Mouse (Mus musculus) kidney, adult 9 months (tissue): Measurements from ENCODE around the gene Hmga1.

Experiments used
- DNase-seq: peaks from one replicate; pipeline ENCODE4 v3.0.0; 2022

Gene Hmga1

DNA sequence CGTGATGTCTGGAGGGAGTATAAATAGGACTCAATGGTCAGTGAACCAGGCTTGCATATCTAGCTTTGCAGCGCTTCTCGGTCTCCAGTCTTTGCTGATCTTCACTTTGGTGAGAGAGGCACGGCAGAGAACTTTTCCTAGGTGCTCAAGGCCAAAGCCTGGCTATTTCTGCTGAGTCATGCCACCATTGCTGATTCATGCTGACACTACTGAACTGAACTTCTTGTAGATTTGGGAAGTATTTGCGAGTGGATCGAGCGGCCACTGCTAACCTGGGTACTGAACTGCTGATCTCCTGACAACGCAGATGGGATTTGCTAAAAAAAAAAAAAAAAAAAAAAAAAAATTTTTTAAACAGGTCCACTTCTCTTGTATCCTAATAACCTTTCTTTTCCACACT lies 24.2 kb upstream of the Hmga1 start:
- no peak for DNase-seq

GRCm38 (mm10) chr17:27533354-27533753 lies 22.9 kb upstream of the Hmga1 start:
- no peak for DNase-seq

DNA sequence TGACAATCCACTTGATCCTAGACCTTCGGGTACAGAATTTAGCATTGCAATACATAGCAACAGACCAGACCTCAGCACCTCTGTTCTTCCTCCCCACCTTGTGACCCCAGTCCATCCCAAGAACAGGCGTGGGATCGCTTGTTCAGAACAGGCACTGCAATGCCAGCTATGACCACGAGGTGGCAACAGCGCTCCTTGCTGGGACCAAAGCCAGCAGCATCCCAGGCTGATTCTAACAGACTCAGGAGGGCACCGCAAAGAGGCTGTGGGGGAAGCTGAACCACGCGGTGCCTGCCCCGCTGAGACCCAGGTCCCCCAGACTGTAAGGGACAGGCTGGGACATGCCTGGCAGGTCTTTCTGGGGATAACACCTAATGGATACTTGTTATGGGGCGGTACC lies 21.6 kb upstream of the Hmga1 start:
- peak; percentile 87 for DNase-seq

DNA sequence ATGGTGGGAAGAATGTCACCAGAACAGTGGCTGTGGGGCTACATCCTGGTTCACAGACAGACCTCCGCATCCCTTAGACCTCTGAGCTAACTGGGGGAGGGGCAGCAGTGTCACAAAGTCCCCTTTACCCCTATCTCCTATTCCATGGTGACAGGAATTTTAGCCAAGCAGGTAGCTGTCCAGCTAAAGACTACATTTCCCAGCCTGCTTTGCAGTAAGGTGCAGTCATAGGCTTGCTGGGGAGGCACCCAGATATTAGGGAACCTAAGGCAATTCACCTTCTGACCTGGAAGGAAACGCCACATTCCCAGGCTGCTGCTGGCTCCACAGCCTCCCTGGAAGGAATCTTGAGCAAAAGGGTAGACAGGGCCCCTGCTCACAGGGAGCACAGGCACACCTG lies 15.0 kb upstream of the Hmga1 start:
- no peak for DNase-seq

GRCm38 (mm10) chr17:27541984-27542383 lies 14.3 kb upstream of the Hmga1 start:
- DNase-seq, result no peak

- DNase-seq, result no peak
These were observed 11.7 kb upstream of the Hmga1 start for GRCm38 (mm10) chr17:27544551-27544950.

- DNase-seq, result no peak
These were observed 10.3 kb upstream of the Hmga1 start for GRCm38 (mm10) chr17:27545991-27546390.

- DNase-seq, result no peak
These were observed 9.7 kb upstream of the Hmga1 start for GRCm38 (mm10) chr17:27546574-27547085.

- DNase-seq, result peak; percentile 35
These were observed 8.9 kb upstream of the Hmga1 start for GRCm38 (mm10) chr17:27547253-27547868.

GRCm38 (mm10) chr17:27549234-27549633 lies 7.1 kb upstream of the Hmga1 start:
- no peak for DNase-seq

GRCm38 (mm10) chr17:27551393-27551940 lies 4.8 kb upstream of the Hmga1 start:
- no peak for DNase-seq

DNA sequence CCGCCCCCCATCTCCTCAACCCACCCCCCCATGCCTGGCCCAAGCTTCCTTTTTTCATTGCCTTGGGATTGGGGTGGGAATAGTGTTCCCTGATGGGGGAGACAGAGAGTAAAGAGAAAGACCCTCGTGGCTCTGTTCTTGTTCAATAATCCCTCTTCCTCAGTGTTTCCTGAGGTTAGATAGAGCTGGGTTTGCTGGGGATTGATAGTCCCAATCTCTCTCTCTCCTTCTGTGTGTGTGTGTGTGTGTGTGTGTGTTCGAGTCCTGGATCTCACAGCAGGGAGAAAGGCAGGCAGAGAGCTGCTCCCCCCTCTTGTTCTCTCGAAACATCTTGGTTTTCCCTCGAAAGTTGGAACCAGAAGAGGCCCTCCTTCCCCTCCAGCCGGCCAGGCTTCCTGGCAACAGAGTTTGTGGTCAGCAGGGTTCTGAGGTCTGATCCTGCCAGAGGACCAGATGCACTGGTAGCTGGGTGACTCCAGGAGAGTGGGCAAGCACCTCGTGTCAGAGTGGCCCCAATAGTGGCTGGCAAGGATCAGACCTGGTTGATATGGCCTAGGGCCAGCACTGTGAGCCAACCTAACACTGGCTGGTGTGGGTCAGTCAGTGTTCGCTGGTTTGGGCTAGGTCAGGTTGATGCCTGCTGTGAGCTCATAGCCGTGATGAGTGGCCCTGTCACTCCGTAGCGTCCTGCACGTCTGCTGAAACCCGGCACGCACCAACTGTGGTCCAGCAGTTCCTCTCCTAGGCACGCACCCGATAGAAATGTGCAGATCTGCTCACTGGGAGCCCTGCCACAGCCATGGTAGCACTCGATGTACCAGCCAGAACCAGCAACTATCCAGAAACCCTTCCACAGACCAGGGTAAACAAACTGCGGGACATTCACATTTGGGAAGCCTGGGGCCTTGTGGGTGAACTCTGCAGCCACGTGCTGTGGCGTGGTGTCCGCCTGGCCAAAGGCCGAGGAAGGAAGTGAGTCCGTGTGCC lies 3.8 kb upstream of the Hmga1 start:
- DNase-seq, result peak; percentile 60

DNA sequence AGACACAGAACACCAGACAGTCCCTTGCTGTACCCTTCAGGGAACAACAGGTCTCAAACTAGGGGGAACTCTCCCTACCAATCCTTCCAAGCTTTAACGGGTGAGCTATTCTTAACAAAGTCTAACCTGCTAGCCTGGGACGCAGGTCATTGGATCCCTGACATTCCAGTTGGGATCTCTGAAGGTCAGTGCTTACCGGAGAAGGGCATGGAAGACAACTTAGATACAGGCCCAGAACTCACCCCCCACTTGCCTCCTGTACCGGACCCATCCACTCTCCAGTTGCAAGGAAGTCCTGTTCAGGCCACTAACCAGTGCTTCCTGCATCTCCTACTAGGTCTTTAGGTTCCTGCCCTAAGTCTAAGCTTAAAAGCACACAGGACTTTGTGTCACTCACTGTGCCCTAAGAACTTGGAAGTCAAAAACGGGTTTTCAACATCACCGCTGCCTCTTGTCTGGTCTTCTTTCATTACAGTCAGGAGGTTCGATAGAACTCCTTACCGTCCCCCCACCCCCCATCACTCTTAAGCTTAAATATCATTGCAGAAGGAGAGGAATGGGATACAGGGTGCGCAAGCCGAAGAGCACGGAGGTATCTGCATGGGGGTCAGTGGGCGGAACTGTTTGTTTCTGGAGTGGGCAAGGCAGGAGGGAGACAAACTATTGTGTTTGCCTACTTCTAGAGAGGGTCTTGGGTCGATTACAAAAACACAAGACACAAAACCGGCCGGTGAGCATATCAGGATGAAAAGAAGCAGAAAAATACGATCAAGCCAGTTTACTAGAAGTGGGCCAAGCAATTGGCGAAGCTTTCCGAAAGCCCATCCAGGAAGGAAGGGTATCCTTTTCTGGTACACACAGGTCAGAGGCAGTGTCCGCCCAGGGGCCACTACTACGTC lies 2.0 kb upstream of the Hmga1 start:
- peak; percentile 66 for DNase-seq

DNA sequence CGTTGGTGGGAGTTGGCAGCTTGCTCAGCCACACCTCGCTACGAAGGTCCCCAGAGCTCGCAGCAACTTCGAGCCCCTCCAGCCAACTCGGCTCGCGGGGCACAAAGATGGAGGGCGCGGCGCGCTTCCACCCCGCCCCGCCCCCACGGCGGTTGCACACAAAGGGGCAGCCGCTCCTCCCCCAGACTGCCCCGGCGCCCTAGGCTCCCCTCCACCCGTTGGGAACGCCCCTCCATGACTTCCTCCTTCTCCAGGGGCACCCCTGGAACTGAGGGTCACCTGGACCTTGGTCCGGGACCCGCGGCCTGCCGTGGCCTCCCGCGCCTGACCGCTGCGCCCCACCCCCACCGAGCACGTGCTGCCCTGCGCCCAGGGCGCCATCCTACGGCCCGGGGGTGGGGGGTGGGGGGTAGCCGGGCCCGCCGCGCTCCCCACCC lies 1.2 kb upstream of the Hmga1 start:
- no peak for DNase-seq

DNA sequence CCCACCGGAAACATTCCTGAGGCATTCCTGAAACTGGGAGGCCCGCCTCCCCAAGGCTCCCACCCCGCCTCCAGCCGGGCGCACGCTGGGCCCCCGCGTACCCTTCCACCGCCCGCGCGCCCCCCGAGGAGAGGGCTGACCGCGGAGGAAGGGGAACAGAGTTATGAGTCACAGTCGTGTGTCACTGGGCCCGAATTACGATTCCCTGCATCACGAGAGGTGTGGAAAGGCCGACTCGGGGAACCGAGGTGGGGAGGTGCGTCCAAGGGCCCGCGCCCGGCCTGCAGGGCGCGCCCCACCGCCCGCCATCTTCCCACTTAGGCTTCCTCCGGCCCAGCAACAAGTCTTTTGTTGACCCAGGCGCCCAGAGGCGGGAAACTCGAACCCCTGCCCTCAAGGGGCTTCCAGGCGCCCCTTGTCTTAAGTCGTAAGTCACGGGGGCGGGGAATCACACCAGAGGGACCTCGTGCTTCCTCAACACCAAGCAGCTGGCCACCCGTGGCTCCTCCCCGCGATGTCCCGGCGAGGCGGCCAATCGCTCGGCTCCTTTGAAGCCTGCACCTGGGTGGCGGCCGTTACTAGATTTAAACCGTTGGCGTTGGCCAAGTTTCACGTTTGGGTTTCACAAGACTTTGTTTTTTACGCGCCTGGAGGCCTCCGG lies 655 bp upstream of the Hmga1 start:
- DNase-seq, result peak; percentile 75

GRCm38 (mm10) chr17:27557181-27557926 lies 1.1 kb downstream of the Hmga1 start:
- DNase-seq, result no peak

- DNase-seq, result no peak
These were observed 1.8 kb downstream of the Hmga1 start for GRCm38 (mm10) chr17:27557927-27558661.

DNA sequence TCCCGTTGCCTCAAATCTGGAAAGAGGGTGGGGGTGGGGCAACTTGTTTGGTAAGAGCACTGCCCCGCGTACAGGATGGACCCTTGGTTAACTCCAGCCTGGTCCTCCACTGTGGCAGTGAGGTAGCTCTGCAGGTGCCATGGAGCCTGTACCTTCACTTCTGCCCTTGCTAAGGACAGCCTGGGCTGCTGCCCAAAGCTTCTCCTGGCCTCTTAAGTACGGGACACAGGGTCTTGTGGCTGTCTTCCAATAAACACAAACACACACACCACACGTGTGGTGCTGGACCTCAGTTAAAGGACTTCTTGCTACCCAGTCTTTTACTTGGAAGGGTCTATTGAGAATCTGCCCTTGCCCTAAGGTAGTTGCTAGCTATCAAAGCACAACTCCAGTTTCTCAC lies 2.5 kb downstream of the Hmga1 start:
- DNase-seq, result no peak

GRCm38 (mm10) chr17:27559596-27559995 lies 3.3 kb downstream of the Hmga1 start:
- no peak for DNase-seq

GRCm38 (mm10) chr17:27560926-27561480 lies 4.7 kb downstream of the Hmga1 start:
- no peak for DNase-seq
